Mouse (Mus musculus): ENCODE measurements around the gene Fchsd2. TPM values are rescaled to one million over a fixed set of nuclear protein-coding genes. Genes with fewer than 3 reads are reported as not detected.
A peak's percentile ranks its signal among the peaks of the same experiment; 100 is the strongest.

Gene Fchsd2
- total RNA-seq, 2 experiments from 2014 or later: 62.2 to 66.4 TPM

DNA sequence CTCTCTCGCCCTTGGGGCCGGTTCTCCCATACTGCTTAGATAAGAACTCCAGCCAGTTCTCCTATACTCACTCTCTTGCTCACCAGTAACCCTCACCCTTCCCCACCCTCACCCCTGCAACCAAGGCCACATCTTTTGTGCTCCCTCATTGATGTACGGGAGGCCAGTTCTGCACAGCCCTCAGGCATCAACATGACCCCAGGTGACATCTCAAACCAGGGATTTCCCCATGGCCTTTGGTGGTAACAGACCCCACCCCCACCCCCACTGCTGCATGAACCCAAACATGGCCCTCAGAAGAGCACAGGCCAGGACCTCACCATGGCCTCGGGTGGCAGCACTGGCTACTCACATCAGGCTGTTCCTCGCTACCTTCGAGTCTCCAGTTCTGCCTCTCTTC lies 23.4 kb upstream of the Fchsd2 start:
- no peak for DNase-seq (ENCODE audit: extremely low spot score in 1 of 2, low spot score in 2 of 2)
- intact Hi-C loops (cut with DNase I): no loop called here

- DNase-seq (ENCODE audit: extremely low spot score in 1 of 2, low spot score in 2 of 2): no peak
- intact Hi-C loops (cut with DNase I): no loop called here
These were observed 22.3 kb upstream of the Fchsd2 start for GRCm38 (mm10) chr7:101070406-101070805.

DNA sequence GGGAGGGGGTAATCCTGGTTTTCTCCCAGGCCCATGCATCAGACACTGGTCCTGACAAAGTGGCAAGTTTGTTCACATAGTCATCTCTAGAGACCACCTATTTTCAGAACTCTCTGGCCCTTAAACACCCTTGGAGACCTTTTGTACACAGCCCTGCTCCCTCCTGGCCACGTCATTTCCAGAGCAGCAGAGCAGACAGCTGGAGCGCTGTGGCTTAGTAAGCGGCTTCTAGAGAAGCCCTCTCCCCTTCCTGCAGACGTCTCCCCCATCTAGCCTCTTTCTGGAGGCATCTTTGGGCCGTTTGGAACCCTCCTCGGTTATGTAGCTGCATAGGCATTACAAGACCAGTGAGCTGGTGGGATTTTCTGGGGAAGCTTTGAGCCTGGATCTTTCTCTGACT lies 21.6 kb upstream of the Fchsd2 start:
- intact Hi-C loops (cut with DNase I): no loop called here
- no peak for DNase-seq (ENCODE audit: extremely low spot score in 1 of 2, low spot score in 2 of 2)

DNA sequence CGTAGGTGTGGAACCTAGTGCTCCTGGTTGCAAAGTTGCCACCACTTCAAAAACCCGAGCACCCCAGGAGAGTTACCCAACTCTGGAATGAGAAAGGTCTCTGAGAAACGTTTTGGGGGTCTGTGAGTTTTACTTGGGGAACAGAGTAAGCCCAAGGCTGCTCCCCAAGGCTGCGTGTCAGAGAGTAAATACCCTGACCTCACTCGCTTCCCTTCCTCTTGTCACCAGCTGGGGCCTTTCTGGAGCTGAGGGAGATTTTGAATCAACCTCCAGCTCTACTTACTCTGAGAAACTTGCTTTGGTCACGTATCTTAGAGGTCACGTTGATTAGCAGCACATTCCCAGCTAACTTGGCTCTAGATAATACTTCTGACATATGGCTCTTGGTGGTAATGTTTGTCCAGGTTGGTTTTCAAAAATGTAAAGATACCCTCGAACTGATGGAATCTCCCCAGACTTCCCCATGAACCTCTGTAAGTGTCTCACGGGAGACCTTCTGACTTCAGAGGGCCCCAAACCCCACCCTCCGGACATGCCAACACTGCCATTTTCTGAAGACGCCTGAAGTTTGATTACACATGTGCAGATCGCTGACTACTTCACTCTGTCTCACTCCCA lies 20.4 kb upstream of the Fchsd2 start:
- intact Hi-C loops (cut with DNase I): no loop called here
- no peak for DNase-seq (ENCODE audit: extremely low spot score in 1 of 2, low spot score in 2 of 2)

DNA sequence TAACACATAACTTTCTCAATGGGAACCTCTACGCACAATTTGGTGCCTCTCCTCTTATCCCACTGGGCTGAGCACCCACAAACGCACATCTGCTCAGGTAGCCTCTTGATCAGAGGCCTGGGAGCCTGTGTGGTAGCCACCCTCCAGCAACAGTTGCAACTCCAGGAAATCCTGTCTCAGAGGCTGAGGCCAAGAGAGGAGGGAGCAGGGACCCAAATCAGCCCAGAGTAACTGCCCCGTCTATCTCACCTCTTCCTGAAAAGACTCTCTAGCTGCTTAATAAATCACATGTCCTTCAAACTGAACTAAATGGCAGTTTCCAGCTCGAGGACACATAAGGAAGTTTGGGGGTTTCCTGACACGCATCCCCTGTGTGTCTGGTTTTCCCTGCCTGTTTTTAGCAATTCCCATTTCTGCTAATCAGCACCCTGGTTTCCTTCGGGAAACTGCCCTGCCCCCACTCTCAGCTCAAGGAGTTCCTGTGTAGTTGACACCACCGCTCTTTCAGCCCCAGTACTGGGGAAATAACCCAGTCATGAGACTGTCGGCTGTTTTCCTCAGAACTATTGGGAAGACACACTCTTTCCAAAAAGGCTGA lies 18.4 kb upstream of the Fchsd2 start:
- no peak for DNase-seq (ENCODE audit: extremely low spot score in 1 of 2, low spot score in 2 of 2)
- intact Hi-C loops (cut with DNase I): no loop called here

GRCm38 (mm10) chr7:101083562-101084166 lies 9.0 kb upstream of the Fchsd2 start:
- no peak for DNase-seq (ENCODE audit: extremely low spot score in 1 of 2, low spot score in 2 of 2)

GRCm38 (mm10) chr7:101084816-101085456 lies 7.7 kb upstream of the Fchsd2 start:
- no peak for DNase-seq (ENCODE audit: extremely low spot score in 1 of 2, low spot score in 2 of 2)
- intact Hi-C loops (cut with DNase I): no loop called here

More at GRCm38 (mm10) chr7:101083562-101084166, 9.0 kb upstream of the Fchsd2 start:
- intact Hi-C loops (cut with DNase I): no loop called here

- intact Hi-C loops (cut with DNase I): no loop called here
These were observed 6.9 kb upstream of the Fchsd2 start for GRCm38 (mm10) chr7:101085779-101086178.

GRCm38 (mm10) chr7:101088687-101089086 lies 4.0 kb upstream of the Fchsd2 start:
- intact Hi-C loops (cut with DNase I): no loop called here
- peak in 1 of 2 experiments; percentile 45 for DNase-seq (ENCODE audit: extremely low spot score in 1 of 2, low spot score in 2 of 2)

More at GRCm38 (mm10) chr7:101085779-101086178, 6.9 kb upstream of the Fchsd2 start:
- no peak for DNase-seq (ENCODE audit: extremely low spot score in 1 of 2, low spot score in 2 of 2)

GRCm38 (mm10) chr7:101089242-101089641 lies 3.4 kb upstream of the Fchsd2 start:
- intact Hi-C loops (cut with DNase I): no loop called here
- DNase-seq (ENCODE audit: extremely low spot score in 1 of 2, low spot score in 2 of 2): no peak

DNA sequence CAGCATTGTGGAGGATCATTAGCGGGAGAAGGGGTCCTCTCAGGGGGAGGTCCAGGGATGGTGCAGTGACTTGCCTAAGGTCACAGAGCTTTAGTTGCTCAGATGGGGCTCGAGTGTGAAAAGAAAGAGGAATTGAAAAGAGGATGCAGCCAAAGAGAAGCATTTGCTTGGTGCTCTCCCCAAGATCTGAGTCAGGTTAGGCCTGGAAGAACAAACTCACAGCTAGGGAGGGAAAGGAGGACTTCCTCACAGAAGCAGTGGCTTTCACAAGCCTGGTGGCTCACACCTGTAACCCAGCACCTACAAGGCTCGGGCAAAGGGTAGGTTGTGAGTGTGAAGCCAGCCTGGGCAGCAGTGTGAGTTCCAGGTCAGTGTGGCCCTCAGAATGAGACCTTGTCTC lies 568 bp downstream of the Fchsd2 start:
- intact Hi-C loops (cut with DNase I): no loop called here
- no peak for DNase-seq (ENCODE audit: extremely low spot score in 1 of 2, low spot score in 2 of 2)

DNA sequence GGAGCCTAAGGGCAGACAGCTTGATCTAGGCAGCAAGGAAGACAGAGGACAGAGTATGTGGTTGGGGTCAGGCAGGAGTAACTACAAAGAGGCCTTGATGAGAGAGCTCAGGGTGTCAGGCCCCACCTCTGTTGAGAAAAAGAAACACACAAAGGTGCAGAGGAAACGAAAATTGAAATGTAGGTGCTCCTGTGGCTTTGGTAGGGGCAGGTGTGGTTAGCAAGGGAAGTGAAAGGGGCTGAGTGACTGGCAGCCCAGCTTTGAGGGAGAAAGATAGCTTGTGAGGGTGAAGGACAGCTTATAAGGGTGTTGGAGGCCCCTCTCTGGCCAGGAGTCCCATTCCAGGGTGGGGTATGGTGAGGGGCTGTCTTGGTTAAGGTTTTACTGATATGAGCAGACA lies 2.1 kb downstream of the Fchsd2 start:
- no peak for DNase-seq (ENCODE audit: extremely low spot score in 1 of 2, low spot score in 2 of 2)
- intact Hi-C loops (cut with DNase I): no loop called here

DNA sequence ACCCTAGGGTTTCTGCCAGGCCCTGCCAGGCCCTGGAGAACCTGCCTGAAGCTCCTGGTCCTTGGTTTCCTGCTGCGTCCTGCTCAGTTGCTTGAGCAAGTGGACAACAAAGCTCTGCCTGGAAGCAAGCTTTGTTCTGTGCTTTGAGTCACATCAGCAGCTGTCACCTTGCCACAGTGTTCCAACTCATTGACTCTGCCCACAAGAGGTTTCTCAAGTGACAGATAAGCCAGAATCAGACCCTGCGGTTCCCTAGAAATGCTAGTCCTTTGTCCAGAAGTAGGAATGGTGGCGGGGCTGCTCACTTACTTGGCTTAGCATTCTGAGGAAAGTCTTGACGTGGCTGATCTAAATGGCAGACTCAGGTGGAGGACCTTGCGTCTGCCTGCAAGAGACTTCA lies 2.9 kb downstream of the Fchsd2 start:
- intact Hi-C loops (cut with DNase I): no loop called here
- DNase-seq (ENCODE audit: extremely low spot score in 1 of 2, low spot score in 2 of 2): no peak

GRCm38 (mm10) chr7:101096576-101096975 lies 3.9 kb downstream of the Fchsd2 start:
- intact Hi-C loops (cut with DNase I): no loop called here
- no peak for DNase-seq (ENCODE audit: extremely low spot score in 1 of 2, low spot score in 2 of 2)

- intact Hi-C loops (cut with DNase I): no loop called here
- no peak for DNase-seq (ENCODE audit: extremely low spot score in 1 of 2, low spot score in 2 of 2)
These were observed 4.4 kb downstream of the Fchsd2 start for GRCm38 (mm10) chr7:101097084-101097483.

DNA sequence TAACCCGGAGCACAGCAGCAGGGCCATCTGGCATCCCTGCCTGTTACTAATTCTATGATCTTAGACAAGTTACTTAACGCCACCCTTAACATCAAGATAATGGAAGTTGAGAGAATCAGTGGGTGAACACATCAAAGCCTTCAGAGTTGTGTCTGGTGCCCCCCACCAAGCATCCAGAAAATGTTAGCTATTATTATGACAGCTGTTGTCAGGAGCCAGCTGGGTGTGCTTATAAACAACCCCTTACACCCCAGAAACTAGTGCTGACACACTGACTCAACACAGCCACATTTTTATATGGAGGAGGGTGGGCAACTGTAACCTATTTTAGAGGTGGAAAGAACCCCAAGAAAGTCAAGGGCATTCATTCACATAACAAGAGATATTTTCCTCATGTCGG lies 7.3 kb downstream of the Fchsd2 start:
- intact Hi-C loops (cut with DNase I): no loop called here
- DNase-seq (ENCODE audit: extremely low spot score in 1 of 2, low spot score in 2 of 2): no peak

GRCm38 (mm10) chr7:101101156-101101691 lies 8.6 kb downstream of the Fchsd2 start:
- intact Hi-C loops (cut with DNase I): no loop called here
- peak; percentile 66 to 76 for DNase-seq (ENCODE audit: extremely low spot score in 1 of 2, low spot score in 2 of 2)

DNA sequence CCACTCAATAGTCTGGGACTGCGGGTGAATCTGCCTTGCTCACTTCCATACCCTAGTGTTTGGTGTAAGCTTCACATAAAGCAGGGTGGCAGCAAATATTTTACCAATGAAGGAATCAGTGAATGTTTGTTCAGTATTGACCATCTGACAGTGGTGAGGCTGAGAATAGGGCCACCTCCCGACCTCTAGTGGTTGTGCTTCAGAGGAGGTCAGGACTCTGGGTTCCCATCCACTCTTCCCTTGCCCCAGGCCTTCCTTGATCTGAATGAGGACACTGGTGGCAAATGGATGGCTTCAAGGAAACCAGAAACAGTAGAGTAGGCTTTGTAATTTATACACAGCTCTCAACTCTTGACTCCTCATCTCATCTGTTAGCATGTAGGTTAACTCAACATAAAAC lies 14.0 kb downstream of the Fchsd2 start:
- intact Hi-C loops (cut with DNase I): loop anchor here (5.0 kb wide), 1 partner anchor 126 kb away; no protein-coding TSS in a partner anchor
- no peak for DNase-seq (ENCODE audit: extremely low spot score in 1 of 2, low spot score in 2 of 2)

DNA sequence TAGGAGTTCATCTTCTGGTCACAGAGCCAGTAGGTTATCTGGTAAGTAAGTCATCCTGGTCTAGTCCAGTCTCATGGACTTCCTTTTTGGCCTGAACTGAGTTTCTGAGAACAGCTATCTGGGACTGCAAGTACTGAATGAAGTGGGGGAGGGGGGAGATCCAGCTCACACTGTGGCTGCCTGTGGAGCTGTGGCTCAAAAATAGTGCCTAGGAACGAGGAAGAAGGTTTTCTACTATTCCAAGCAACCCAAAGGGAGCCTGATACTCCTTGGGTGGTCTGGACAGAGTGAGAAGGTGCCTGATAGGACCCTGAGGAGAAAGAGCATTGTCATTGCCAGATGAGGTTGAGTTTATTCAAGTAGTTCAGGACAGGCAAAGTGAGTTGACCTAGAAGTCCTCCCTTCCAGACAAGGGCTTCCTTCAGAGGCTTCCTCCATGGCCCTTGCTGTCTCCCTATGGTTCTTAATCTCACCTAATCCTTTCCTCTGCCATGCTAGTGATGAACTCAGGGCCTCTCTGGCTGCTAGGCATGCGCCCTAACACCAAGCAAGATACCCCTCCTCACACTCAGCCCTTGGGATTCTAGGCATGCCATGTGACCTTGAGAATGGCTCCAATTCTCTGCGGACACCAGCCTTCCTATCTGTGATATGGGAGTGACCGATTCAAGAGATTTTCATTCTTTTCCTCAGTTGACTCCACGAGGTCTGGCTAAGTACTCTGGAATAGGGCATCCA lies 14.6 kb downstream of the Fchsd2 start:
- intact Hi-C loops (cut with DNase I): loop anchor here (5.0 kb wide), 1 partner anchor 125 kb away; no protein-coding TSS in a partner anchor
- peak in 1 of 2 experiments; percentile 37 for DNase-seq (ENCODE audit: extremely low spot score in 1 of 2, low spot score in 2 of 2)
